Mouse (Mus musculus): Measurements from ENCODE around the gene Ghr.
A peak's percentile ranks its signal among the peaks of the same experiment; 100 is the strongest.

Gene Ghr

GRCm38 (mm10) chr15:3582807-3583636 is at the start of gene Ghr:
Gene Ghr (minus strand): TSS chr15:3583492.
- DNase-seq, result peak; percentile 17 to 19

GRCm38 (mm10) chr15:3622746-3623145 is 39.5 kb upstream of the Ghr start:
- DNase-seq, result no peak

GRCm38 (mm10) chr15:3620368-3620767 is 37.1 kb upstream of the Ghr start:
- no peak for DNase-seq

GRCm38 (mm10) chr15:3618311-3618710 is 35.0 kb upstream of the Ghr start:
- DNase-seq, result no peak

- DNase-seq, result no peak
Measured at GRCm38 (mm10) chr15:3611961-3612360, 28.7 kb upstream of the Ghr start.

- DNase-seq, result no peak
Measured at GRCm38 (mm10) chr15:3607951-3608350, 24.7 kb upstream of the Ghr start.

- no peak for DNase-seq
Measured at GRCm38 (mm10) chr15:3602098-3602486, 18.8 kb upstream of the Ghr start.

GRCm38 (mm10) chr15:3601422-3602097 is 18.3 kb upstream of the Ghr start:
- DNase-seq, result no peak

GRCm38 (mm10) chr15:3587879-3588278 is 4.6 kb upstream of the Ghr start:
- no peak for DNase-seq

- no peak for DNase-seq
Measured at GRCm38 (mm10) chr15:3584361-3584760, 1.1 kb upstream of the Ghr start.

- DNase-seq, result no peak
Measured at GRCm38 (mm10) chr15:3581861-3582806, 1.2 kb downstream of the Ghr start.

GRCm38 (mm10) chr15:3581337-3581736 is 2.0 kb downstream of the Ghr start:
- no peak for DNase-seq

- DNase-seq, result no peak
Measured at GRCm38 (mm10) chr15:3580216-3580615, 3.1 kb downstream of the Ghr start.

- DNase-seq, result no peak
Measured at GRCm38 (mm10) chr15:3578286-3578980, 4.9 kb downstream of the Ghr start.

- DNase-seq, result no peak
Measured at GRCm38 (mm10) chr15:3569178-3569903, 14.0 kb downstream of the Ghr start.

- no peak for DNase-seq
Measured at GRCm38 (mm10) chr15:3564570-3564969, 18.7 kb downstream of the Ghr start.

- DNase-seq, result no peak
Measured at GRCm38 (mm10) chr15:3563929-3564516, 19.3 kb downstream of the Ghr start.

GRCm38 (mm10) chr15:3563473-3563872 is 19.8 kb downstream of the Ghr start:
- DNase-seq, result no peak

- DNase-seq, result no peak
Measured at GRCm38 (mm10) chr15:3558524-3558923, 24.8 kb downstream of the Ghr start.

- DNase-seq, result no peak
Measured at GRCm38 (mm10) chr15:3544289-3544688, 39.0 kb downstream of the Ghr start.

GRCm38 (mm10) chr15:3536309-3536900 is 46.9 kb downstream of the Ghr start:
- DNase-seq, result no peak
